Mouse (Mus musculus) kidney, adult 18-20 months (tissue): Measurements from ENCODE around the gene Olfr1151.

Source experiments
- DNase-seq: peaks from one replicate; pipeline ENCODE4 v3.0.0; 2021

The Olfr1151 gene

DNA sequence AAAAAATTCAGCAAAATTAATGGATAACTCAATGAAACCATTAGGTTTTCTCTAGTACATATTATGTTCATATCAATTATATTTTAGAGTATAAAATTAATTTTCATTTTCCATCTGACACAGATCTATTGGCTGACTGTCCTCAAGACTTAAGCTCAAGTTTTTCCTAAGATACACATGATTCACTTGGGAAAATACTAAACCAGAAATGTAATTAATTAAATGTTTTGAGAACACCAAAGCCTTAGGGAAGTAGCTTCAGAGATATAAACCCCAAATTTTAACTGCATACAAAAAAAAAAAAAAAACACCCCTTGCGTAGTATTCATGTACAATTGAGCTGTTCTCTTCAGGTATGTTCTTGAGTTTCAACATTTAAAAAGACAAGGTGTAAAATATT is at the start of gene Olfr1151:
Olfr1151 (plus strand) TSS at position 301 of the 400 bp plus-strand sequence.
- no peak for DNase-seq

- no peak for DNase-seq
Measured at GRCm38 (mm10) chr2:87809522-87809921, 46.1 kb upstream of the Olfr1151 start, which contains the start of gene Olfr1145. Gene Olfr1145 (plus strand): TSS chr2:87809822.

- no peak for DNase-seq
Measured at GRCm38 (mm10) chr2:87830233-87830632, 25.4 kb upstream of the Olfr1151 start, which contains the start of gene Olfr1148. Gene Olfr1148 (plus strand): TSS chr2:87830533.

GRCm38 (mm10) chr2:87843693-87844092 is 12.0 kb upstream of the Olfr1151 start, which contains the start of gene Olfr1150-ps1:
Gene Olfr1150-ps1 (plus strand): TSS chr2:87843993.
- no peak for DNase-seq

- DNase-seq, result no peak
Measured at GRCm38 (mm10) chr2:87866192-87866591, 10.5 kb downstream of the Olfr1151 start, which contains the start of gene Olfr1152. Gene Olfr1152 (plus strand): TSS chr2:87866492.

DNA sequence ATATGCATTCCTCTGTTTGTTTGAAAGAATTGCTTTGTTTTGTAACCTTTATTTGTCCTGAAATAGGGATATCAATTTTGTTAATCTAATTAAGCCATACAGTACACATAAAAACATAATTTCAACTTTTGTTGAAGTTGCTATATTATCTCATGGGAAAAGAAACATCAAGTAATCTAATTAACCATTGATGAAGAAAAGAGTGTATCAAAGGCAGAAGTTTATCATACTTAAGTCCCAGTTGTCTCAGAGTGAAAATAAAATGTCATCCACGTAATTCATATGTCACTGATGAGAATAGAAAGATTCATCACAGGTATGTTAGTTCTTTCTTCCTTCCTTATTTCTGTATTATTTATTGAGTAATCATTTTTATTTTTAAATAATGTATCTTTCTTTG is 39.0 kb downstream of the Olfr1151 start, which contains the start of gene Olfr1153:
Olfr1153 (plus strand) TSS at position 301 of the 400 bp plus-strand sequence.
- DNase-seq, result no peak

GRCm38 (mm10) chr2:87905066-87905465 is 49.4 kb downstream of the Olfr1151 start, which contains the start of gene Olfr1154:
Gene Olfr1154 (minus strand): TSS chr2:87905166.
- DNase-seq, result no peak
